Mouse (Mus musculus): ENCODE measurements around the gene Nfkbil1. TPM values are rescaled to one million over a fixed set of nuclear protein-coding genes. Genes with fewer than 3 reads are reported as not detected.

Nfkbil1 gene
- polyA plus RNA-seq, 1 experiment from 2014 or later = 9.4 TPM

DNA sequence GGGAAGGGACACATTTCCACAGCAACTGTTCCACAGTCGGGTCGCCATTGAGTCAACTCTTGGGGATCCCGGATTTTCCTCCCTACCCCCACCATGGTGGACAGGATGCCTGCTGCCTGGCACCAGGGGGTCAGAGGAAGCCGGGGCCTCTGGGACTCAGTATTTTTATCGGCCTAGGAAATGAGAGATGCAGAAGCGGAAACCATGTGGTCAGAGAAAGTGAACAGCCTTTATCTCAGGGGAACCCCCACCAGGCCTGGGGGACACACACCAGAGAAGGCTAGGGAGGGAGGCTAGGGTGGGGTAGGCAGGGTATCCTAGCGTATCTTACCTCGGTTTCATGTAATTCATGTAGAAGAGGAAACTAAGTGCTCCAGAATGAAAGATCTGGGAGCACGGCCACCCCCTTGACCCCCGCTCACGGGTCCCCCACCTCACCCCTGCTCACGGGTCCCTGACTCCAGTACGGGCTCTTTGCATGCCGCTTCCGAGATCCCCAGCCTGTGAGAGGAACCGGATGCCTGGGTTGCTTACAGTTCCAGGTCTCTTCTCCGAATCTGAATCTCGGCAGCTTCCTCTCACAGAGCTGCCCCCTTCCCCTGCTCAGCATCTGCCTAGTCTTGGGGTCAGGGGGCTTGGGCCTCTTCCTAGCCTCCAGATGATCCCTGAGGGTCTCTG lies 16.9 kb downstream of the Nfkbil1 start:
- ATAC-seq = no peak
- Histone ChIP-seq H3K27ac (ENCODE audit: low read length) (no peak overlapping the region), H3K27me3 (ENCODE audit: control insufficient read depth, insufficient read depth, low read depth, low read length) (no peaks in the 10 kb centered on the region), H3K4me2 (ENCODE audit: low read length) (no peak overlapping the region), H3K9ac (ENCODE audit: low read depth, low read length) (no peak overlapping the region), H3K4me1 (ENCODE audit: control insufficient read depth, insufficient read depth, low read length) (no peaks in the 10 kb centered on the region), H3K4me3 (ENCODE audit: low read depth, low read length) (no peak overlapping the region), H3K9me3 (replicated peaks; ENCODE audit: control insufficient read depth, low read length, poor library complexity, severe bottlenecking) (no peaks in the 10 kb centered on the region), H3K36me3 (ENCODE audit: control insufficient read depth, insufficient read depth, low read length) (peaks cover 8% of the 10 kb centered on the region; the same call in 1 of the 2 replicates)
- WGBS = 85% methylated on average over 18 of the region's 18 CpGs

- Histone ChIP-seq H3K27me3 (ENCODE audit: control insufficient read depth, insufficient read depth, low read depth, low read length) (no peaks in the 10 kb centered on the region), H3K4me2 (ENCODE audit: low read length) (no peak overlapping the region), H3K9ac (ENCODE audit: low read depth, low read length) (no peak overlapping the region), H3K4me1 (ENCODE audit: control insufficient read depth, insufficient read depth, low read length) (no peaks in the 10 kb centered on the region), H3K4me3 (ENCODE audit: low read depth, low read length) (no peak overlapping the region), H3K36me3 (ENCODE audit: control insufficient read depth, insufficient read depth, low read length) (no peaks in the 10 kb centered on the region), H3K27ac (ENCODE audit: low read length) (no peak overlapping the region), H3K9me3 (replicated peaks; ENCODE audit: control insufficient read depth, low read length, poor library complexity, severe bottlenecking) (no peaks in the 10 kb centered on the region)
- WGBS = 97% methylated on average over 5 of the region's 5 CpGs
- ATAC-seq = no peak
These were observed 22.5 kb downstream of the Nfkbil1 start for GRCm38 (mm10) chr17:35213071-35213470.

- no peaks in the 10 kb centered on the region for H3K4me1 ChIP-seq (ENCODE audit: control insufficient read depth, insufficient read depth, low read length)
- no peak overlapping the region for H3K27ac ChIP-seq (ENCODE audit: low read length)
- no peaks in the 10 kb centered on the region for H3K36me3 ChIP-seq (ENCODE audit: control insufficient read depth, insufficient read depth, low read length)
- no peaks in the 10 kb centered on the region for H3K27me3 ChIP-seq (ENCODE audit: control insufficient read depth, insufficient read depth, low read depth, low read length)
- no peak overlapping the region for H3K4me2 ChIP-seq (ENCODE audit: low read length)
- WGBS = 79% methylated on average over 3 of the region's 3 CpGs
- no peak for ATAC-seq
- H3K9ac ChIP-seq (ENCODE audit: low read depth, low read length) = no peak overlapping the region
- H3K9me3 ChIP-seq (replicated peaks; ENCODE audit: control insufficient read depth, low read length, poor library complexity, severe bottlenecking) = no peaks in the 10 kb centered on the region
- H3K4me3 ChIP-seq (ENCODE audit: low read depth, low read length) = no peak overlapping the region
These were observed 25.0 kb downstream of the Nfkbil1 start for GRCm38 (mm10) chr17:35210593-35210992.

- Histone ChIP-seq H3K27ac (ENCODE audit: low read length) (no peak overlapping the region), H3K36me3 (ENCODE audit: control insufficient read depth, insufficient read depth, low read length) (no peaks in the 10 kb centered on the region), H3K9ac (ENCODE audit: low read depth, low read length) (no peak overlapping the region), H3K27me3 (ENCODE audit: control insufficient read depth, insufficient read depth, low read depth, low read length) (no peaks in the 10 kb centered on the region), H3K4me3 (ENCODE audit: low read depth, low read length) (no peak overlapping the region), H3K4me1 (ENCODE audit: control insufficient read depth, insufficient read depth, low read length) (no peaks in the 10 kb centered on the region), H3K9me3 (replicated peaks; ENCODE audit: control insufficient read depth, low read length, poor library complexity, severe bottlenecking) (no peaks in the 10 kb centered on the region), H3K4me2 (ENCODE audit: low read length) (no peak overlapping the region)
- ATAC-seq = no peak
- 68% methylated on average over 12 of the region's 12 CpGs for WGBS
These were observed 25.6 kb downstream of the Nfkbil1 start for GRCm38 (mm10) chr17:35209785-35210535.

DNA sequence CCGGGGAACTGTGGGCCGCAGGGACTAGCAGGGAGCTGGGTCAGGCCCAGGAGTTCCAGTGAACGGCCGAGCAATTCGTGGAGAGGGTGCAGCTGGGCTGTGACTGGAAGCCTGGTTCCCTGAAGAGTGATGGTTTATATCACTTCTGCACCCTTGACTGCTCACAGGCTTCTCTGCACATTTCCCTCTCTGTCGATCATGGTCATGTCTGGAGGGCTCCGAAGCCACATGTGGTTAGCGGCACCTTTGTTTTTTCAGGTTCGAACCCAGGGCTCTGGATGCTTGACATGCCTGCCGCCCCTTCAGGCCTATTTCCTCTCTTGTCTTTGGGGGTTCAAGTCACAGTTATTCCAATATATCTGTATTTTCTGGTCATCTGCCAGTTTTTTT lies 30.2 kb downstream of the Nfkbil1 start:
- no peak overlapping the region for H3K27ac ChIP-seq (ENCODE audit: low read length)
- 69% methylated on average over 10 of the region's 10 CpGs for WGBS
- no peak for ATAC-seq
- no peaks in the 10 kb centered on the region for H3K9me3 ChIP-seq (replicated peaks; ENCODE audit: control insufficient read depth, low read length, poor library complexity, severe bottlenecking)
- H3K36me3 ChIP-seq (ENCODE audit: control insufficient read depth, insufficient read depth, low read length) = no peaks in the 10 kb centered on the region
- H3K4me3 ChIP-seq (ENCODE audit: low read depth, low read length) = no peak overlapping the region
- no peak overlapping the region for H3K4me2 ChIP-seq (ENCODE audit: low read length)
- 0 out of 2 replicates have a peak overlapping the region, but pooled peaks have one; percentile 40 for H3K9ac ChIP-seq (ENCODE audit: low read depth, low read length)
- peaks cover 5% of the 10 kb centered on the region for H3K27me3 ChIP-seq (ENCODE audit: control insufficient read depth, insufficient read depth, low read depth, low read length)
- no peaks in the 10 kb centered on the region for H3K4me1 ChIP-seq (ENCODE audit: control insufficient read depth, insufficient read depth, low read length)

GRCm38 (mm10) chr17:35204494-35205379 lies 30.9 kb downstream of the Nfkbil1 start, which contains the start of gene Lta:
Lta (minus strand) TSS chr17:35205351.
- 0 out of 2 replicates have a peak within 1 kb of the TSS, but pooled peaks have one; percentile 3 for H3K4me2 ChIP-seq (ENCODE audit: low read length)
- peaks cover 5% of the 10 kb centered on the region for H3K27me3 ChIP-seq (ENCODE audit: control insufficient read depth, insufficient read depth, low read depth, low read length)
- no peaks in the 10 kb centered on the region for H3K4me1 ChIP-seq (ENCODE audit: control insufficient read depth, insufficient read depth, low read length)
- WGBS = 33% methylated on average over 20 of the region's 20 CpGs
- ATAC-seq = no peak
- H3K9ac ChIP-seq (ENCODE audit: low read depth, low read length) = 0 out of 2 replicates have a peak within 1 kb of the TSS, but pooled peaks have one; percentile 40
- H3K36me3 ChIP-seq (ENCODE audit: control insufficient read depth, insufficient read depth, low read length) = no peaks in the 10 kb centered on the region
- H3K9me3 ChIP-seq (replicated peaks; ENCODE audit: control insufficient read depth, low read length, poor library complexity, severe bottlenecking) = no peaks in the 10 kb centered on the region
- H3K4me3 ChIP-seq (ENCODE audit: low read depth, low read length) = no peak within 1 kb of the TSS
- H3K27ac ChIP-seq (ENCODE audit: low read length) = no peak within 1 kb of the TSS

DNA sequence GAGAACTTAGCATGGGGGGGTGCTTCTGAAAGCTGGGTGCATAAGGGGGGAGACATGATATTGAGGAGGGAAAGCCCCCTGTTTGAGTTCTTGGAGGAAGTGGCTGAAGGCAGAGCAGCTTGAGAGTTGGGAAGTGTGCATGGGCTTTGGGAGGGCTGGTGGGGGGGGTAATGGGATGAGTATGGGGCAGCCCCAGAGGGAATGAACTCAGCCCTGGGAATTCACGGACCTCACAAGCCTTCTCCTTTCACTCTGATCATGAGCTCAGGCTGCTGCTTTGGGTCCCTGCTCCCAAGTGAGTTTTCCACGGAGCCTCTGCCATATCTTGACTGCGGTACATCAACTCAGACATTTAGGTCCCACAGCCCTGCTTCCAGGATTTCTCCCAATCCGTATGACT lies 33.1 kb downstream of the Nfkbil1 start:
- Histone ChIP-seq H3K9me3 (replicated peaks; ENCODE audit: control insufficient read depth, low read length, poor library complexity, severe bottlenecking) (no peaks in the 10 kb centered on the region), H3K36me3 (ENCODE audit: control insufficient read depth, insufficient read depth, low read length) (no peaks in the 10 kb centered on the region), H3K9ac (ENCODE audit: low read depth, low read length) (no peak overlapping the region), H3K4me2 (ENCODE audit: low read length) (no peak overlapping the region), H3K4me1 (ENCODE audit: control insufficient read depth, insufficient read depth, low read length) (no peaks in the 10 kb centered on the region), H3K4me3 (ENCODE audit: low read depth, low read length) (no peak overlapping the region), H3K27ac (ENCODE audit: low read length) (no peak overlapping the region), H3K27me3 (ENCODE audit: control insufficient read depth, insufficient read depth, low read depth, low read length) (peaks cover 5% of the 10 kb centered on the region)
- WGBS = 88% methylated on average over 4 of the region's 4 CpGs
- ATAC-seq = no peak

- no peaks in the 10 kb centered on the region for H3K4me1 ChIP-seq (ENCODE audit: control insufficient read depth, insufficient read depth, low read length)
These were observed 33.8 kb downstream of the Nfkbil1 start, which contains the start of gene Tnf for GRCm38 (mm10) chr17:35201787-35202186. Tnf (minus strand) TSS chr17:35202007.

More at GRCm38 (mm10) chr17:35201787-35202186, 33.8 kb downstream of the Nfkbil1 start, which contains the start of gene Tnf:
- Histone ChIP-seq H3K9ac (ENCODE audit: low read depth, low read length) (no peak within 1 kb of the TSS), H3K4me3 (ENCODE audit: low read depth, low read length) (no peak within 1 kb of the TSS), H3K27ac (ENCODE audit: low read length) (no peak within 1 kb of the TSS), H3K9me3 (replicated peaks; ENCODE audit: control insufficient read depth, low read length, poor library complexity, severe bottlenecking) (no peaks in the 10 kb centered on the region), H3K36me3 (ENCODE audit: control insufficient read depth, insufficient read depth, low read length) (no peaks in the 10 kb centered on the region), H3K4me2 (ENCODE audit: low read length) (no peak within 1 kb of the TSS), H3K27me3 (ENCODE audit: control insufficient read depth, insufficient read depth, low read depth, low read length) (peaks cover 9% of the 10 kb centered on the region)
- ATAC-seq = no peak
- whole genome bisulfite sequencing = 51% methylated on average over 13 of the region's 13 CpGs

All from midbrain, embryonic 16.5 days (tissue).